Mouse (Mus musculus) heart, adult 2 months (tissue): ENCODE data around the gene Bves. TPM values are rescaled to one million over a fixed set of nuclear protein-coding genes. Genes with fewer than 3 reads are reported as not detected.

Source experiments
- DNase-seq, 2 experiments: peaks; one replicate each; pipeline ENCODE4 v3.0.0; 2021
- H3K27ac ChIP-seq: fragments of 200-600 bp; 2 replicates; pipeline ENCODE4 v1.8.1; 2022
- H3K27me3 ChIP-seq: fragments of 200-500 bp; 2 replicates; pipeline ENCODE4 v1.6.1; 2012; ENCODE audit warnings: mild to moderate bottlenecking, low read length, inconsistent platforms, mixed read lengths; ENCODE audit not compliant: control insufficient read depth, insufficient read depth
- H3K36me3 ChIP-seq: fragments of 200-500 bp; 2 replicates; pipeline ENCODE4 v1.6.1; 2012; ENCODE audit warnings: low read length, inconsistent platforms; ENCODE audit not compliant: control insufficient read depth, insufficient read depth
- H3K4me1 ChIP-seq: fragments of 200-500 bp; 2 replicates; pipeline ENCODE4 v1.6.1; 2011; ENCODE audit warnings: low read length; ENCODE audit not compliant: control insufficient read depth, insufficient read depth
- H3K4me3 ChIP-seq: fragments of 200-600 bp; 2 replicates; pipeline ENCODE4 v1.8.1; 2022
- H3K79me2 ChIP-seq: fragments of 200-500 bp; replicated peaks from 2 replicates; pipeline ENCODE4 v1.6.1; 2012; ENCODE audit warnings: mild to moderate bottlenecking, inconsistent platforms, low read length, moderate library complexity, mixed read lengths; ENCODE audit not compliant: control insufficient read depth, insufficient read depth
- H3K9ac ChIP-seq: fragments of 200-500 bp; 2 replicates; pipeline ENCODE4 v1.6.1; 2012; ENCODE audit warnings: low read depth, mild to moderate bottlenecking, control low read depth, inconsistent platforms, low read length, mixed read lengths
- CTCF ChIP-seq: fragments of 200-600 bp; IDR thresholded peaks from 2 replicates; pipeline ENCODE4 v1.8.1; 2022; ENCODE audit warnings: antibody characterized with exemption, mild to moderate bottlenecking, moderate library complexity
- EP300 ChIP-seq: fragments of 200-500 bp; IDR thresholded peaks from 2 replicates; pipeline ENCODE4 v1.6.1; 2011; ENCODE audit warnings: low read depth, low read length, control low read depth; ENCODE audit not compliant: insufficient read depth
- POLR2A ChIP-seq: fragments of 200-500 bp; IDR thresholded peaks from 2 replicates; pipeline ENCODE4 v1.6.1; 2011; ENCODE audit warnings: mild to moderate bottlenecking, low read depth, low read length, control low read depth; ENCODE audit not compliant: insufficient read depth
- WGBS: fragments of 180-500 bp; shearing (Covaris S2); methylation state at CpG from one replicate; pipeline ENCODE4 v1.1.7; 2018; 5-methylcytosine and 5-hydroxymethylcytosine counted together
- intact Hi-C: fragments of 180-260 bp; cut with DNase I; formaldehyde crosslinking; loops from one replicate; pipeline ENCODE4 v1.15.1; 2025
- polyA plus RNA-seq: library from polyadenylated mRNA; depleted of rRNA; stranded (reverse); fragments of >200 nt; gene quantifications from 2 replicates; pipeline ENCODE4 v1.2.3, GENCODE M21; 2012
- total RNA-seq, 2 experiments: library from RNA; stranded (reverse); gene quantifications; 2 replicates each; pipeline ENCODE4 v1.2.3; 2021

The Bves gene
- total and polyA plus RNA-seq, 3 experiments = 25.0 to 34.8 (median 31.1) TPM

GRCm38 (mm10) chr10:45378269-45378668 is 42.7 kb downstream of the Bves start:
- TF ChIP-seq EP300 = no peak
- TF ChIP-seq CTCF = no peak
- Histone ChIP-seq H3K27me3 (no peaks in the 10 kb centered on the region), H3K4me3 (no peak overlapping the region), H3K27ac (no peak overlapping the region), H3K36me3 (no peaks in the 10 kb centered on the region), H3K9ac (no peak overlapping the region), H3K4me1 (no peaks in the 10 kb centered on the region), H3K79me2 (no peaks in the 10 kb centered on the region)
- no peak for DNase-seq
- intact Hi-C loops = loop anchor here (10.0 kb wide), 1 partner anchor 1083 kb away; no protein-coding TSS in a partner anchor
- 63% methylated on average over 3 of the region's 3 CpGs for WGBS

- Histone ChIP-seq H3K27ac (no peak overlapping the region), H3K79me2 (no peaks in the 10 kb centered on the region), H3K27me3 (no peaks in the 10 kb centered on the region), H3K4me3 (no peak overlapping the region), H3K36me3 (no peaks in the 10 kb centered on the region), H3K9ac (no peak overlapping the region), H3K4me1 (no peaks in the 10 kb centered on the region)
- no peak for DNase-seq
- TF ChIP-seq CTCF (peak; percentile 45), EP300 (no peak)
- intact Hi-C loops = loop anchor here (2.0 to 10.0 kb wide), 4 partner anchors 105 to 535 kb away; partner anchors contain the start of gene Lin28b
Observed at GRCm38 (mm10) chr10:45381937-45382636, 46.5 kb downstream of the Bves start.

GRCm38 (mm10) chr10:45382637-45382958 is 47.0 kb downstream of the Bves start:
- Histone ChIP-seq H3K27me3 (no peaks in the 10 kb centered on the region), H3K79me2 (no peaks in the 10 kb centered on the region), H3K9ac (no peak overlapping the region), H3K4me3 (no peak overlapping the region), H3K36me3 (no peaks in the 10 kb centered on the region), H3K4me1 (no peaks in the 10 kb centered on the region), H3K27ac (no peak overlapping the region)
- WGBS = 60% methylated on average over 3 of the region's 3 CpGs
- no peak for TF ChIP-seq POLR2A
- no peak for TF ChIP-seq CTCF
- TF ChIP-seq EP300 = no peak
- intact Hi-C loops = loop anchor here (2.0 to 10.0 kb wide), 4 partner anchors 105 to 534 kb away; partner anchors contain the start of gene Lin28b
- no peak for DNase-seq

- H3K9ac ChIP-seq = no peak overlapping the region
- H3K27ac ChIP-seq = no peak overlapping the region
- no peak for DNase-seq
- 80% methylated on average over 1 of the region's 1 CpGs for WGBS
- no peak for TF ChIP-seq POLR2A
- H3K27me3 ChIP-seq = no peaks in the 10 kb centered on the region
- no peaks in the 10 kb centered on the region for H3K4me1 ChIP-seq
- intact Hi-C loops = no loop called here
- no peak overlapping the region for H3K4me3 ChIP-seq
- no peaks in the 10 kb centered on the region for H3K36me3 ChIP-seq
- no peaks in the 10 kb centered on the region for H3K79me2 ChIP-seq
Observed at GRCm38 (mm10) chr10:45398211-45398610, 62.6 kb downstream of the Bves start.

- no peak for DNase-seq
- intact Hi-C loops = no loop called here
- WGBS = 68% methylated on average over 7 of the region's 7 CpGs
Observed at GRCm38 (mm10) chr10:45399702-45400243, 64.2 kb downstream of the Bves start.

GRCm38 (mm10) chr10:45410624-45411341 is 75.2 kb downstream of the Bves start:
- TF ChIP-seq EP300 = no peak
- TF ChIP-seq CTCF = no peak
- no peak for TF ChIP-seq POLR2A
- H3K79me2 ChIP-seq = no peaks in the 10 kb centered on the region
- H3K27me3 ChIP-seq = no peaks in the 10 kb centered on the region
- no peak overlapping the region for H3K27ac ChIP-seq
- no peak overlapping the region for H3K9ac ChIP-seq
- DNase-seq = no peak
- WGBS = 59% methylated on average over 10 of the region's 10 CpGs
- H3K4me1 ChIP-seq = no peaks in the 10 kb centered on the region; the same call in 1 of the 2 replicates
- intact Hi-C loops = no loop called here
- H3K4me3 ChIP-seq = no peak overlapping the region
- no peaks in the 10 kb centered on the region for H3K36me3 ChIP-seq

More at GRCm38 (mm10) chr10:45399702-45400243, 64.2 kb downstream of the Bves start:
- Histone ChIP-seq H3K4me1 (no peaks in the 10 kb centered on the region), H3K79me2 (no peaks in the 10 kb centered on the region), H3K4me3 (no peak overlapping the region), H3K36me3 (no peaks in the 10 kb centered on the region), H3K27ac (no peak overlapping the region), H3K9ac (no peak overlapping the region), H3K27me3 (no peaks in the 10 kb centered on the region)
- no peak for TF ChIP-seq POLR2A
- no peak for TF ChIP-seq EP300
- no peak for TF ChIP-seq CTCF
